Comparison of ENCODE assay signal across 8 mouse cellular contexts in the genomic region with DNA sequence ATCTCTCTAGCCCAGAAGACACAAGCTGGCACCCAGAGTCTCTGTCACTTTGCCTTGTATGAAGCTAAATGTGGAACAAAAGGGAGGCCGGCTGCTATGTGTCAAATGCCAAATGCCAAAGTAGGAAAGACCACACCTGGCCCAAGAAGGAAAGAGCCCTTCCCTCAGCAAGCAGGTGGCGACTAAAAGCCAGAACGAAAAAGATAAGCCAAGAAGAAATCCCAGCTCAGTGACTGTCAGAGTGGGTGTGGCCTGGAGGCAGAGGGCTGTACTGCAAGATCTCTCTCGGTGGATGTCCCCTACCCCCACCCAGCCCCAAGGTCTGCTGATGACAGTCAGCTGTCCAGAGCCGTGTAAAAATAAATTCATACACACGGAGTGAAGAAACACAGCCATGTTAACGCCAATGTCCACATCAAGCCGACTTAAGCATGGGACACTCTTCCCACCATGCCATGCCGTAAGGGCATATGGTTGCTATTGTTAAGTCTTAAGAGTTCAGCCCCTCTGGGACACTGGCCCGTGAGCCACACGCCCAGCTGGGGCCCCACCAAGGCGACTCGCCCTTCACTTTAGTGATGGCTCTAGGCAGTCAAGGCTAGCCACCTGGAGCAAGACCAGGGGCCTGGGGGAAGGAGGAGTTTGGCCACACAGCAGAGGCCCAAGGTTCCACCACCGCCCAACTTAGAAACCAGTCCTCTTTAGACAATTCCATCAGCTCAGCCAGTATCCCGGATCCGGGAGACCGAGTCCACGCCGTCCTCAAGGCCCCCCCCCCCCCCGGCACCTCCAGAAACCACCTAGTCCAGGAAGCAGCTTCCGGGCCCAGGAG. TPM values are rescaled to one million over a fixed set of nuclear protein-coding genes. Genes with fewer than 3 reads are reported as not detected.
DNase-seq lines count a peak whose midpoint lies in the region; ATAC-seq and TF ChIP-seq lines count a peak whose summit lies in the region.

No protein-coding gene starts in this region.

- H3K9me3 ChIP-seq in forebrain, embryonic 13.5 days (replicated peaks), result no peaks in the 10 kb centered on the region
- no peaks in the 10 kb centered on the region for H3K9me3 ChIP-seq in stomach, postnatal 0 days (ENCODE audit: control insufficient read depth, low read length)

- peak; percentile 14 for ATAC-seq in forebrain, embryonic 13.5 days
- peak; percentile 34 for ATAC-seq in inflammation-experienced regulatory T-cells, adult 6 months
- peak; percentile 38 for ATAC-seq in megakaryocyte progenitor cell, adult 5-6 weeks (replicated peaks; ENCODE audit: poor library complexity)
- ATAC-seq in stomach, postnatal 0 days (ENCODE audit: low FRiP score, low TSS enrichment), result peak; percentile 9; the same call in 1 of the 2 replicates

- H3K9ac ChIP-seq in forebrain, embryonic 13.5 days, result peak overlapping the region; percentile 100
- H3K9ac ChIP-seq in stomach, postnatal 0 days (ENCODE audit: low read length), result peak overlapping the region; percentile 99

- TF ChIP-seq EP300 in stomach, postnatal 0 days (optimal IDR thresholded peaks at IDR 0.05), result no peak

- TF ChIP-seq CTCF in stomach, postnatal 0 days (IDR thresholded peaks at IDR 0.05; ENCODE audit: low read depth), result peak; percentile 32

- H3K27me3 ChIP-seq in forebrain, embryonic 13.5 days, result peaks cover 10% of the 10 kb centered on the region
- no peaks in the 10 kb centered on the region for H3K27me3 ChIP-seq in stomach, postnatal 0 days (ENCODE audit: control insufficient read depth, insufficient read depth, low read length)

- DNase-seq in heart, adult 18-20 months, result peak; percentile 50 to 66
- DNase-seq in heart, adult 8-10 months (ENCODE audit: low spot score), result no peak
- DNase-seq in R1 (ENCODE audit: low read depth, low spot score), result peak; percentile 52
- peak; percentile 57 for DNase-seq in stomach, postnatal 0 days (ENCODE audit: low spot score)
- DNase-seq in cerebellum, adult 11-12 months, result no peak

- H3K4me2 ChIP-seq in forebrain, embryonic 13.5 days, result peak overlapping the region; percentile 92
- H3K4me2 ChIP-seq in stomach, postnatal 0 days (replicated peaks; ENCODE audit: low read depth), result peak overlapping the region; percentile 80

- H3K4me1 ChIP-seq in forebrain, embryonic 13.5 days, result peaks cover 62% of the 10 kb centered on the region
- peaks cover 17% of the 10 kb centered on the region for H3K4me1 ChIP-seq in stomach, postnatal 0 days (replicated peaks; ENCODE audit: control insufficient read depth, insufficient read depth)

- peak overlapping the region; percentile 98 for H3K4me3 ChIP-seq in forebrain, embryonic 13.5 days
- H3K4me3 ChIP-seq in stomach, postnatal 0 days (ENCODE audit: low read depth, low read length), result peak overlapping the region; percentile 96

- peak overlapping the region; percentile 92 for H3K27ac ChIP-seq in forebrain, embryonic 13.5 days
- peak overlapping the region; percentile 99 for H3K27ac ChIP-seq in stomach, postnatal 0 days (replicated peaks)

- 7% methylated on average over 21 of the region's 21 CpGs for WGBS in forebrain, embryonic 13.5 days
- WGBS in stomach, postnatal 0 days, result 2% methylated on average over 21 of the region's 21 CpGs

- peaks cover 40% of the 10 kb centered on the region for H3K36me3 ChIP-seq in forebrain, embryonic 13.5 days (ENCODE audit: poor library complexity, severe bottlenecking)
- H3K36me3 ChIP-seq in stomach, postnatal 0 days (ENCODE audit: control insufficient read depth, insufficient read depth, low read length), result peaks cover 15% of the 10 kb centered on the region

RNA-seq across cellular contexts. Expression of a gene that starts 1.7 kb away (rescaled TPM):
- total RNA-seq in heart, adult 18-20 months (2021), result 100 to 1,000 TPM; 182 to 193 TPM
- total RNA-seq in heart, adult 8-10 months (2022), result 100 to 1,000 TPM; 161 to 195 (median 179) TPM
- 46.4 and 50.3 TPM in 2 replicates for polyA plus RNA-seq in forebrain, embryonic 13.5 days (2015; fragmentation: Nextera tagmentation; extraction: Ambion mirVana)
- polyA plus RNA-seq in inflammation-experienced regulatory T-cells, adult 6 months (2017; shearing (Covaris generic)), result 10 to 100 TPM; 20.2 to 26.3 (median 21.0) TPM
- total RNA-seq in megakaryocyte progenitor cell, adult 5-6 weeks (2015), result 84.3 and 85.6 TPM in 2 replicates
- 74.8 and 96.1 TPM in 2 replicates for total RNA-seq in megakaryocyte progenitor cell, adult 5-6 weeks (2017)
- polyA plus RNA-seq in stomach, postnatal 0 days (2015; fragmentation: Nextera tagmentation; extraction: Ambion mirVana), result 84.5 and 98.2 TPM in 2 replicates

RNA-seq across cellular contexts. Expression of a gene that starts 5.7 kb away (rescaled TPM):
- total RNA-seq in heart, adult 18-20 months (2021), result 1 to 10 TPM; 3.6 to 4.9 TPM
- total RNA-seq in heart, adult 8-10 months (2022), result 1 to 10 TPM; 4.0 to 5.5 (median 4.9) TPM
- 2.1 and 2.4 TPM in 2 replicates for polyA plus RNA-seq in forebrain, embryonic 13.5 days (2015; fragmentation: Nextera tagmentation; extraction: Ambion mirVana)
- 1 to 10 TPM; 3.7 to 4.3 (median 3.8) TPM for polyA plus RNA-seq in inflammation-experienced regulatory T-cells, adult 6 months (2017; shearing (Covaris generic))
- 1.8 and 2.1 TPM in 2 replicates for total RNA-seq in megakaryocyte progenitor cell, adult 5-6 weeks (2015)
- total RNA-seq in megakaryocyte progenitor cell, adult 5-6 weeks (2017), result 0.54 and 0.92 TPM in 2 replicates
- 11.3 and 12.1 TPM in 2 replicates for polyA plus RNA-seq in stomach, postnatal 0 days (2015; fragmentation: Nextera tagmentation; extraction: Ambion mirVana)

RNA-seq across cellular contexts. Expression of a gene that starts 28.5 kb away (rescaled TPM):
- 10 to 100 TPM; 31.7 to 35.2 TPM for total RNA-seq in heart, adult 18-20 months (2021)
- 10 to 100 TPM; 28.3 to 35.2 (median 30.0) TPM for total RNA-seq in heart, adult 8-10 months (2022)
- polyA plus RNA-seq in forebrain, embryonic 13.5 days (2015; fragmentation: Nextera tagmentation; extraction: Ambion mirVana), result 154 and 174 TPM in 2 replicates
- 10 to 100 TPM; 34.6 to 68.7 (median 39.4) TPM for polyA plus RNA-seq in inflammation-experienced regulatory T-cells, adult 6 months (2017; shearing (Covaris generic))
- total RNA-seq in megakaryocyte progenitor cell, adult 5-6 weeks (2015), result 163 and 168 TPM in 2 replicates
- total RNA-seq in megakaryocyte progenitor cell, adult 5-6 weeks (2017), result 291 and 325 TPM in 2 replicates
- 91.5 and 97.1 TPM in 2 replicates for polyA plus RNA-seq in stomach, postnatal 0 days (2015; fragmentation: Nextera tagmentation; extraction: Ambion mirVana)

RNA-seq across cellular contexts. Expression of a gene that starts 47.3 kb away (rescaled TPM):
- 10 to 100 TPM; 10.1 to 11.1 TPM for total RNA-seq in heart, adult 18-20 months (2021)
- total RNA-seq in heart, adult 8-10 months (2022), result 10 to 100 TPM; 12.3 to 14.7 (median 13.4) TPM
- polyA plus RNA-seq in forebrain, embryonic 13.5 days (2015; fragmentation: Nextera tagmentation; extraction: Ambion mirVana), result 11.0 and 13.1 TPM in 2 replicates
- 1 to 10 TPM; 2.4 to 5.1 (median 4.1) TPM for polyA plus RNA-seq in inflammation-experienced regulatory T-cells, adult 6 months (2017; shearing (Covaris generic))
- total RNA-seq in megakaryocyte progenitor cell, adult 5-6 weeks (2015), result 0.59 and 2.1 TPM in 2 replicates
- 1.1 and 4.7 TPM in 2 replicates for total RNA-seq in megakaryocyte progenitor cell, adult 5-6 weeks (2017)
- 20.7 and 21.2 TPM in 2 replicates for polyA plus RNA-seq in stomach, postnatal 0 days (2015; fragmentation: Nextera tagmentation; extraction: Ambion mirVana)

RNA-seq across cellular contexts. Expression of a gene that starts 53.1 kb away (rescaled TPM):
- total RNA-seq in heart, adult 18-20 months (2021), result 100 to 1,000 TPM; 192 to 206 TPM
- 100 to 1,000 TPM; 184 to 207 (median 193) TPM for total RNA-seq in heart, adult 8-10 months (2022)
- polyA plus RNA-seq in forebrain, embryonic 13.5 days (2015; fragmentation: Nextera tagmentation; extraction: Ambion mirVana), result 1.4 and 2.1 TPM in 2 replicates
- polyA plus RNA-seq in inflammation-experienced regulatory T-cells, adult 6 months (2017; shearing (Covaris generic)), result 1 to 10 TPM in 2 of 3 experiments, under 1 TPM in 1; 0.99 to 1.9 (median 1.6) TPM
- total RNA-seq in megakaryocyte progenitor cell, adult 5-6 weeks (2015), result 113 and 131 TPM in 2 replicates
- total RNA-seq in megakaryocyte progenitor cell, adult 5-6 weeks (2017), result 113 and 126 TPM in 2 replicates
- polyA plus RNA-seq in stomach, postnatal 0 days (2015; fragmentation: Nextera tagmentation; extraction: Ambion mirVana), result 4.7 and 6.4 TPM in 2 replicates

Comparison
In these comparisons a context has a peak if more than half of its experiments do, and no peak if none do; other contexts are left out.
1. DNase-seq: peak in heart, adult 18-20 months (2 of 2), R1 (single experiment) and stomach, postnatal 0 days (single experiment); none in heart, adult 8-10 months (single experiment) and cerebellum, adult 11-12 months (single experiment).
2. RNA of a gene that starts 28.5 kb away (total RNA-seq): 163 to 325 TPM in megakaryocyte progenitor cell, adult 5-6 weeks; 31.7 to 35.2 TPM in heart, adult 18-20 months and 28.3 to 35.2 TPM in heart, adult 8-10 months; every median in the first group is over 4 times any median in the second.
3. Peak in every context shown above with its lines, with median percentiles within 50 percentile points of each other: ATAC-seq.